Mouse (Mus musculus) small intestine, adult 2 months (tissue): Measurements from ENCODE around the gene Mboat2. TPM values are rescaled to one million over a fixed set of nuclear protein-coding genes. Genes with fewer than 3 reads are reported as not detected.

Experiments used
- H3K27ac ChIP-seq: fragments of 200-500 bp; 2 replicates; pipeline ENCODE4 v1.5.1; 2012; ENCODE audit warnings: low read depth, low read length, control low read depth, inconsistent platforms; ENCODE audit not compliant: insufficient read depth
- H3K27me3 ChIP-seq: fragments of 200-500 bp; 2 replicates; pipeline ENCODE4 v1.6.1; 2012; ENCODE audit warnings: mild to moderate bottlenecking, moderate library complexity, low read length, inconsistent platforms; ENCODE audit not compliant: control insufficient read depth, insufficient read depth
- H3K36me3 ChIP-seq: fragments of 200-500 bp; 2 replicates; pipeline ENCODE4 v1.6.1; 2012; ENCODE audit warnings: mild to moderate bottlenecking, low read length, control low read depth, inconsistent platforms; ENCODE audit not compliant: control insufficient read depth, insufficient read depth
- H3K4me1 ChIP-seq: fragments of 200-500 bp; 2 replicates; pipeline ENCODE4 v1.6.1; 2012; ENCODE audit warnings: low read length, inconsistent platforms, mixed read lengths; ENCODE audit not compliant: control insufficient read depth, insufficient read depth, insufficient read length
- H3K4me3 ChIP-seq: fragments of 200-500 bp; 2 replicates; pipeline ENCODE4 v1.5.1; 2012; ENCODE audit warnings: low read depth, mild to moderate bottlenecking, control low read depth, inconsistent platforms, low read length, moderate library complexity
- CTCF ChIP-seq: fragments of 200-500 bp; IDR thresholded peaks from 2 replicates; pipeline ENCODE4 v1.5.1; 2012; ENCODE audit warnings: low read depth, mild to moderate bottlenecking, control low read depth, inconsistent platforms, low read length, moderate library complexity, mixed read lengths; ENCODE audit not compliant: insufficient replicate concordance, insufficient read length; ENCODE audit errors: extremely low read depth
- POLR2A ChIP-seq: fragments of 200-500 bp; IDR thresholded peaks from 2 replicates; pipeline ENCODE4 v1.6.1; 2012; ENCODE audit warnings: low read depth, mild to moderate bottlenecking, control low read depth, inconsistent platforms, low read length, moderate library complexity
- WGBS: fragments of 180-500 bp; shearing (Covaris S2); methylation state at CpG from one replicate; pipeline ENCODE4 v1.1.7; 2018; 5-methylcytosine and 5-hydroxymethylcytosine counted together
- polyA plus RNA-seq: library from polyadenylated mRNA; depleted of rRNA; stranded (reverse); fragments of >200 nt; gene quantifications from 2 replicates; pipeline ENCODE4 v1.2.3, GENCODE M21; 2012; rRNA removed

Mboat2 gene
- polyA plus RNA-seq, 1 experiment, result 0.55 TPM

DNA sequence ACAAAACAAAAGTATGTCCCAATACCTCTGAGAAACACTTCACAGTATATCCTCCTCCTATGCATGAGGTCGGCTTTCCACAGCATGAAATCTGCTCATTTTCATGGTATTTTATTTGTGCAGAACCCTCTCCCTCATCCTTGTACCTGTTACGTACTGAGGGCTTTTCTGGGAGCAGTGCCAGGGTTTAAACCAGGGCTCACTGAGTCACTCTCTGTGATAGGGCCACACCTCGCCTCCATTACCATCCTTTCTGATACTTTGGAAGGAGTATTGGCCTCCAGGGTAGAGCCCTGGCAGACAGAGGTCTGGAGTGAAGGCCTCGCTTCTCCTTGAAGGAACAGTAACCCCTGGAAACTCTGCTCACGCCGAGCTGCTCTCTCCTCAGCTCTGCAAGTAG, 174.7 kb downstream of the Mboat2 start:
- Histone ChIP-seq H3K27ac (no peak overlapping the region), H3K36me3 (peaks cover 64% of the 10 kb centered on the region), H3K27me3 (no peaks in the 10 kb centered on the region), H3K4me3 (no peak overlapping the region), H3K4me1 (no peaks in the 10 kb centered on the region)
- TF ChIP-seq CTCF (no peak), POLR2A (no peak)
- 49% methylated on average over 6 of the region's 6 CpGs for WGBS

DNA sequence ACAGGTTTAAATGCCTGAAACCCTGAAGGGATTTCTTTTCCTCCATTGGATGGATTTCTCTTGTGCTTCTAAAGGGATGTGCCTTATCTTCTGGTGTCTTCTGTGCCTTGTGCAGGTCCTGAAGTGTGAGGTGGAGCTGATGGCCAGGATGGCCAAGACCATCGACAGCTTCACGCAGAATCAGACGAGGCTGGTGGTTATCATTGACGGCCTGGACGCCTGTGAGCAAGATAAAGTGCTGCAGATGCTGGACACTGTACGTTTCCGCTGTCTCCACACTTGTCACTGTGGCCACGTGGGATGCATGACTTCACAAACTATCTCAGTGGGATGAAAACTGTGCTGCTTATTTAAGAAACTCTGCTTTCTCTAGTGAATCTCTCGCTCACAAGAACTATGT, 179.3 kb downstream of the Mboat2 start:
- Histone ChIP-seq H3K27me3 (no peaks in the 10 kb centered on the region), H3K4me1 (peaks cover 8% of the 10 kb centered on the region; the same call in 1 of the 2 replicates), H3K4me3 (no peak overlapping the region), H3K27ac (no peak overlapping the region), H3K36me3 (peaks cover 52% of the 10 kb centered on the region)
- no peak for TF ChIP-seq POLR2A
- TF ChIP-seq CTCF, result no peak
- WGBS, result 91% methylated on average over 9 of the region's 9 CpGs

DNA sequence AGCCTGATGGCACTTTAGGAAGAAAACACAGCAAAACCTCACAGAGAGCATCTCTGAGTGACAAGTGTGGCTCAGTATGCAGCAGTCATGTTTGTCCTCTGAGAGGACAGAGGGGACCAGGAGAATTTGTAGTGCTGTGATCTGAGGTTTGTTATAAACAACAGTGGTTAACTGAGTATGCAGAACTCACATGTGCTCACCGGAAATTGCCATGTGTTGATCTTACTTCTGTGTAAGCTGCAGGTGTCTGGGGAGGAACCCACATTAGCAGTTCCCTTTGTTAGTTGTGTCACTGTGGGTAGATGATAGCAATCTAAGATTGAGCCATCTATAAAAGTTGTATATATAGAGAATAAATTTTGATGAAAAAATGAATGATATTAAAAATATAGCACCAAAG, 179.7 kb downstream of the Mboat2 start:
- Histone ChIP-seq H3K27me3 (no peaks in the 10 kb centered on the region), H3K4me1 (peaks cover 8% of the 10 kb centered on the region; the same call in 1 of the 2 replicates), H3K36me3 (peaks cover 53% of the 10 kb centered on the region), H3K4me3 (no peak overlapping the region), H3K27ac (no peak overlapping the region)
- 83% methylated on average over 1 of the region's 1 CpGs for WGBS
- TF ChIP-seq POLR2A (no peak), CTCF (no peak)

DNA sequence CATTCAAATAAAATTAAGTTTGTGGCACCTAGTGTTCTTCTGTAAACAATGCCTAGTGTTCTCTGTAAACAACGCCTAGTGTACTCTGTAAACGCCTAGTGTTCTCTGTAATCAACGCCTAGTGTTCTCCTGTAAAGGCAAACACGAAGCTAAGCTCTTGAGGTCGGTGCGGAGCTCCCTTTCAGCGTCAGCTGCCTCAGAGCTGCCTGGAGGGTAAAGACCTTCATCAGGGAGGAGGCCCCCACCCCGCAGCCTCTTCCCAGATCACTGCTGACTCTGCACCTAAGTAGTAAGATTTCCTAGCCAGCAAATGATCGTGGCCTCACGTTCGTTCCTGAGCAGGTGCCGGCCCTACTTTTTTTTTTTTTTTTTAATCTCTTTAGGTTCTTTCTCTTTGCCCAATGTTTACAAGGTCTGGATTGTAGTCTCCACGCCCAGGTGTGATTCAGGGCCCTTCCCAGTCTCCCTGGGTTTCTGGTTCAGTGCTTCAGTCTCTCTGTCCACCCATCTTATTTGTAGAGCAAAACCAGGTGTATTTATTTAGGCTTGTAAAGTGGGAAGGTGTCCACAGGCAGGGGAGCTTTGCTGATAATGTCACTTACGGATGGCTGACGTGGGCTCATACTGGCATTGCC, 181.2 kb downstream of the Mboat2 start:
- 30% methylated on average over 15 of the region's 15 CpGs for WGBS
- TF ChIP-seq POLR2A (no peak), CTCF (no peak)
- Histone ChIP-seq H3K27ac (peak overlapping the region; percentile 52; the same call in 1 of the 2 replicates), H3K27me3 (no peaks in the 10 kb centered on the region), H3K4me1 (peaks cover 8% of the 10 kb centered on the region; the same call in 1 of the 2 replicates), H3K36me3 (peaks cover 57% of the 10 kb centered on the region), H3K4me3 (no peak overlapping the region)

DNA sequence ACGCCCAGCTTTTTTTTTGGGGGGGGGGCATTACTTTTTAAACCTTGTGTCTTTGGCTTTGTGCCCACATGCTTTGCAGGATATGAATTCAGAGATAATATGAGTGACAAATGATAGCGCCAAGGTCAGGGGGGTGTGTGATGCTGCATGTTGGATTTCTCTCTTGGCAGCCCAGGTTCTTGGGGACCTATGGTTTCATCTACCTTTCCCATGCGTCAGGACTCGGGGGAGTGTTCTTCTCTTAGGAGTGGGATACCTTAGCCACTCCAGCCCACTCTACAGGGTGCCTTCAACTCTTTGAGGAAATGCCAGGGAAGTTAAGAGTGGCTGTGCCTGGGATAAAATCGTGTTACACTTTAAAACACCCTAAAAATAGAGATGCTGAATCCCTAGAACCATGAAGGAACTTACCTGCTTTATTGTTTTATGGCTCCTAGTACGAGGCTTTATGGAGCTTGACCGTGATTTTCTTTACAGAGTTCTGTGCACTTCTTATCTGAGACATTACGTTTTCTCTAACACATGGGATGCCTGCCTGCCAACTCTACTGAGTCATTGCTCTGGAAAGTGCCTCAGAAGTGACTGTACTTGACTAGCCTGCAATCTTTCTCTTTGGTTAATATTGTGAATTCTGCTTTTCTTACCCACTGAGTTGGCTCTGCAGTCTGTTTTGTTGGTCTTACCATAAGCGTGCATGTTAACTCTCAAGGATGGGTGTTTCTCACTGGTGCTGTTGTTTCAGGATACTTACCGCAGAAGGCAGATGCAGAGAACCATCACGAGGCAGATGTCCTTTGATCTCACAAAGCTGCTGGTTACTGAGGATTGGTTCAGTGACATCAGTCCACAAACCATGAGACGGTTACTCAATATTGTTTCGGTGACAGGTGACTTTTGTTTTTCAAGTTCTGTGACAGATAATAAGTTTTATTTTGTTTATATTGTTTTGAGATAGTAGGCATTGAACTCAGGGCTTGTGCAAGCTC, 182.2 kb downstream of the Mboat2 start:
- Histone ChIP-seq H3K4me3 (no peak overlapping the region; the same call in 1 of the 2 replicates), H3K27ac (peak overlapping the region; percentile 52), H3K4me1 (peaks cover 8% of the 10 kb centered on the region; the same call in 1 of the 2 replicates), H3K27me3 (no peaks in the 10 kb centered on the region), H3K36me3 (peaks cover 61% of the 10 kb centered on the region)
- no peak for TF ChIP-seq POLR2A
- no peak for TF ChIP-seq CTCF
- 30% methylated on average over 13 of the region's 13 CpGs for WGBS

Other genes with a start within 250 kb of the Mboat2 start
- 1.7 and 4.2 TPM in 2 replicates for gene Klf11, start 179.6 kb upstream of the Mboat2 start, polyA plus RNA-seq
- 2.2 and 2.9 TPM in 2 replicates for gene Cys1, start 149.1 kb upstream of the Mboat2 start, polyA plus RNA-seq
- 3.5 and 5.9 TPM in 2 replicates for gene Rrm2, start 122.6 kb upstream of the Mboat2 start, polyA plus RNA-seq
- 13.4 and 28.3 TPM in 2 replicates for gene Kidins220, start 144.0 kb downstream of the Mboat2 start, polyA plus RNA-seq